Mouse (Mus musculus) stomach, embryonic 15.5 days (tissue): ENCODE results near the gene 1700023F06Rik. TPM values are rescaled to one million over a fixed set of nuclear protein-coding genes. Genes with fewer than 3 reads are reported as not detected.
"Not testable (repeated sequence)": the region's sequence is repeated elsewhere in the genome, so short reads cannot be mapped to it uniquely, and the experiment has no call there.

Source experiments
- ATAC-seq: fragments of 200-750 bp; cut with Nextera tagmentation; 2 replicates; pipeline ENCODE4 v1.8.0; 2017; ENCODE audit warnings: low read depth, moderate number of reproducible peaks, moderate TSS enrichment; ENCODE audit not compliant: insufficient read depth, low FRiP score
- H3K27ac ChIP-seq: fragments of 300-500 bp; sonication (generic); 2 replicates; pipeline ENCODE4 v1.5.1; 2015; ENCODE audit warnings: mild to moderate bottlenecking, inconsistent platforms
- H3K27me3 ChIP-seq: fragments of 300-500 bp; sonication (generic); replicated peaks from 2 replicates; pipeline ENCODE4 v1.6.1; 2015; ENCODE audit warnings: inconsistent platforms
- H3K36me3 ChIP-seq: fragments of 300-500 bp; sonication (generic); 2 replicates; pipeline ENCODE4 v1.6.1; 2015; ENCODE audit warnings: inconsistent platforms
- H3K4me1 ChIP-seq: fragments of 300-500 bp; sonication (generic); 2 replicates; pipeline ENCODE4 v1.6.1; 2015; ENCODE audit warnings: inconsistent platforms
- H3K4me2 ChIP-seq: fragments of 300-500 bp; sonication (generic); 2 replicates; pipeline ENCODE4 v1.6.1; 2015; ENCODE audit warnings: mild to moderate bottlenecking, inconsistent platforms
- H3K4me3 ChIP-seq: fragments of 300-500 bp; sonication (generic); replicated peaks from 2 replicates; pipeline ENCODE4 v1.5.1; 2015; ENCODE audit warnings: inconsistent platforms
- H3K9ac ChIP-seq: fragments of 300-500 bp; sonication (generic); 2 replicates; pipeline ENCODE4 v1.6.1; 2015; ENCODE audit warnings: inconsistent platforms
- H3K9me3 ChIP-seq: fragments of 300-500 bp; sonication (generic); 2 replicates; pipeline ENCODE4 v1.6.1; 2016; ENCODE audit warnings: inconsistent platforms
- WGBS: fragments of 180-500 bp; shearing (Covaris S2); methylation state at CpG from one replicate; pipeline ENCODE4 v1.1.7; 2015; 5-methylcytosine and 5-hydroxymethylcytosine counted together
- polyA plus RNA-seq: library from polyadenylated mRNA; unstranded; fragments of >200 nt; fragmentation: Nextera tagmentation; extraction: Ambion mirVana; gene quantifications from 2 replicates; pipeline ENCODE4 v1.2.1, GENCODE M21; 2015

1700023F06Rik gene
- polyA plus RNA-seq, 1 experiment from 2014 or later, result 1.0 TPM

DNA sequence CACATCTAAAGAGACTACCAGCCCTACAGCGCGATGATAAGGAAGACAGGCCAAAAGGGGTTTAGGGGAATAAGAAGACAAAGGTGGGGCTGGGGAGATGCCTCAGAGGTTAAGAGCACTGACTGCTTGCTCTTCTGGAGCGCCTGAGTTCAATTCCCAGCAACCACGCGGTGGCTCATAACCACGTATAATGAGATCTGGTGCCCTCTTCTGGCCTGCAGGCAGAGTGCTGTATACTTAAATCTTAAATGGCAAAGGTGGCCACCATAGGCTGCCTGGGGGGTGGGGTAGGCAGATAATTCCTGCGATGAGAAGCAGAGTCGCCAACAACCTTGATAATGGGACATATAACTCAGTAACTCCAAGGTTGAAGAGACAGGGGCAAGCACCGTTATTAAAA is 29.4 kb upstream of the 1700023F06Rik start:
- Histone ChIP-seq H3K4me1 (0 out of 2 replicates have a peak, but pooled peaks cover 4% of the 10 kb centered on the region), H3K27me3 (no peaks in the 10 kb centered on the region), H3K36me3 (peaks cover 30% of the 10 kb centered on the region), H3K4me2 (no peak overlapping the region), H3K9me3 (no peaks in the 10 kb centered on the region), H3K4me3 (no peak overlapping the region), H3K27ac (no peak overlapping the region), H3K9ac (no peak overlapping the region)
- WGBS, result 68% methylated on average over 9 of the region's 9 CpGs
- no peak for ATAC-seq

- H3K4me3 ChIP-seq, result no peak overlapping the region
- H3K4me1 ChIP-seq, result 0 out of 2 replicates have a peak, but pooled peaks cover 4% of the 10 kb centered on the region
- H3K9ac ChIP-seq, result no peak overlapping the region
- H3K27me3 ChIP-seq, result no peaks in the 10 kb centered on the region
- no peak overlapping the region for H3K4me2 ChIP-seq
- no peaks in the 10 kb centered on the region for H3K9me3 ChIP-seq
- WGBS, result 67% methylated on average over 10 of the region's 10 CpGs
- H3K36me3 ChIP-seq, result peaks cover 30% of the 10 kb centered on the region
- no peak overlapping the region for H3K27ac ChIP-seq
- ATAC-seq, result no peak
Measured at GRCm38 (mm10) chr11:103236903-103237302, 28.5 kb upstream of the 1700023F06Rik start.

DNA sequence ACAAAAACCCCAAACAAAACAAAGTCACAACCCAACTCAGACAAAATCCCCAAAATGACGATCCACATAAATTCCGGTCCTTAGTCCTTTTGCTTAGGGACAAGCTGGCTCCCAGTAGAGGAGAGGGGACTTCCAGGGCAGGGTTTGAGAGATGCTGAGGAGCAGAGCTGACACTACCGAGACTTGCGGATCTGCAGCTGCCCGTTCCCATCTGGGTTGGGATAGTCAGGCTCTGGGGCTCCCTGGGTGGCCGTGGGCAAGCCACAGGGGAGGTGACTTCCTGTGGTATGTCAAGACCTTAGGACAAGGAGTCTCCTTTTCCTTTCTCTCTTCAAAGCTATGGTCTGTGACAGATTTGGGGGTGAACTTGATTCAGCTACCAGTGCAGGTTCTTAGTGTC is 28.1 kb upstream of the 1700023F06Rik start:
- Histone ChIP-seq H3K36me3 (peaks cover 32% of the 10 kb centered on the region), H3K4me3 (no peak overlapping the region), H3K4me1 (0 out of 2 replicates have a peak, but pooled peaks cover 4% of the 10 kb centered on the region), H3K27me3 (no peaks in the 10 kb centered on the region), H3K27ac (no peak overlapping the region), H3K4me2 (no peak overlapping the region), H3K9ac (no peak overlapping the region), H3K9me3 (no peaks in the 10 kb centered on the region)
- ATAC-seq, result no peak
- 69% methylated on average over 6 of the region's 6 CpGs for WGBS

GRCm38 (mm10) chr11:103235702-103236101 is 27.3 kb upstream of the 1700023F06Rik start:
- no peak overlapping the region for H3K4me2 ChIP-seq
- H3K9ac ChIP-seq, result no peak overlapping the region
- WGBS, result 56% methylated on average over 11 of the region's 11 CpGs
- H3K4me1 ChIP-seq, result no peaks in the 10 kb centered on the region
- no peak for ATAC-seq
- no peak overlapping the region for H3K27ac ChIP-seq
- H3K36me3 ChIP-seq, result peaks cover 37% of the 10 kb centered on the region
- H3K4me3 ChIP-seq, result no peak overlapping the region
- no peaks in the 10 kb centered on the region for H3K9me3 ChIP-seq
- H3K27me3 ChIP-seq, result no peaks in the 10 kb centered on the region

- peaks cover 42% of the 10 kb centered on the region for H3K36me3 ChIP-seq
- no peak overlapping the region for H3K4me2 ChIP-seq
- no peaks in the 10 kb centered on the region for H3K9me3 ChIP-seq
- no peak overlapping the region for H3K9ac ChIP-seq
- 44% methylated on average over 1 of the region's 1 CpGs for WGBS
- H3K4me1 ChIP-seq, result no peaks in the 10 kb centered on the region
- no peak overlapping the region for H3K4me3 ChIP-seq
- no peaks in the 10 kb centered on the region for H3K27me3 ChIP-seq
- no peak for ATAC-seq
- H3K27ac ChIP-seq, result no peak overlapping the region
Measured at GRCm38 (mm10) chr11:103234447-103234846, 26.1 kb upstream of the 1700023F06Rik start.

GRCm38 (mm10) chr11:103232966-103233365 is 24.6 kb upstream of the 1700023F06Rik start:
- H3K4me2 ChIP-seq, result no peak overlapping the region
- H3K27ac ChIP-seq, result no peak overlapping the region
- no peak overlapping the region for H3K4me3 ChIP-seq
- no peaks in the 10 kb centered on the region for H3K9me3 ChIP-seq
- no peaks in the 10 kb centered on the region for H3K4me1 ChIP-seq
- H3K9ac ChIP-seq, result no peak overlapping the region
- 36% methylated on average over 7 of the region's 7 CpGs for WGBS
- H3K27me3 ChIP-seq, result no peaks in the 10 kb centered on the region
- no peak for ATAC-seq
- peaks cover 30% of the 10 kb centered on the region for H3K36me3 ChIP-seq

- peaks cover 24% of the 10 kb centered on the region for H3K36me3 ChIP-seq
- H3K9ac ChIP-seq, result no peak overlapping the region
- H3K4me1 ChIP-seq, result no peaks in the 10 kb centered on the region
- ATAC-seq, result no peak
- no peak overlapping the region for H3K27ac ChIP-seq
- 94% methylated on average over 7 of the region's 7 CpGs for WGBS
- no peaks in the 10 kb centered on the region for H3K27me3 ChIP-seq
- H3K4me3 ChIP-seq, result no peak overlapping the region
- no peaks in the 10 kb centered on the region for H3K9me3 ChIP-seq
- no peak overlapping the region for H3K4me2 ChIP-seq
Measured at GRCm38 (mm10) chr11:103231367-103231766, 23.0 kb upstream of the 1700023F06Rik start.

DNA sequence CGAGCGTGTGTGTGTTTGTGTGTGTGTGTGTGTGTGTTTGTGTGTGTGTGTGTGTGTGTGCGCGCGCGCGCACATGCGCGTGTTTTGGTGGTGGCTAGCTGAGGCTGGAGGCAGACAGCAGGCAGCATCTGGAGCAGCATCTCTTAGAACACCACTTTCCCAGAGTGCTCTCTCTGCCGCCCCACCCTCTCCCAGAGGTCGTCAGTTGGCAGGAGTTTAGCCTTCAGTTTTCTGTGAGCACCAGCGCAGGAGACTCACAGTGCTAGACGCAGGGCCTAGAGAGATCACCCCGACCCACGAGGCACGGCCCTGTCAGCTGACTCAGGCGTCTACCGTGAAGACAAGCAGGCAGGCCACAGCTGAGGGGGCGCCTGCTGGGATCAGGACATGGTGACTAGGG is 22.3 kb upstream of the 1700023F06Rik start:
- Histone ChIP-seq H3K9ac (no peak overlapping the region), H3K9me3 (no peaks in the 10 kb centered on the region), H3K4me2 (no peak overlapping the region), H3K27ac (no peak overlapping the region), H3K27me3 (no peaks in the 10 kb centered on the region), H3K4me1 (no peaks in the 10 kb centered on the region), H3K4me3 (no peak overlapping the region), H3K36me3 (peaks cover 24% of the 10 kb centered on the region)
- 87% methylated on average over 19 of the region's 19 CpGs for WGBS
- ATAC-seq, result no peak

DNA sequence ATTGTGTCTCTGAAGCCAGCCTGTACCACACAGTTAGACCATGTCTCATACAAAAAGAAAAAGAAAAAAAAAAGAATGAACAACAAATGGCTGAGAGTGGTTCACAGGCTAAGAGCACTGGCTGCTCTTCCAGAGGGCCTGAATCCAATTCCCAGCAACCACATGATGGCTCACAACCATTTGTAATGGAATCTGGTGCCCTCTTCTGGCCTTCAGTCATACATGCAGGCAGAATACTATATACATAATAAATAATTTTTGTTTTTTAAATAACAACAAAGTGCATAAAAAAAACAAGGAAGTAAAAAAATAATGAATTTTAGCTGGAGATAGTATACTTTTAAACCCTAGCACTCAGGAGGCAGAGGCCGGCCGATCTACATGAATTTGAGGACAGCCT is 21.2 kb upstream of the 1700023F06Rik start:
- Histone ChIP-seq H3K9me3 (no peaks in the 10 kb centered on the region), H3K9ac (no peak overlapping the region), H3K27me3 (no peaks in the 10 kb centered on the region), H3K4me3 (no peak overlapping the region), H3K27ac (no peak overlapping the region), H3K36me3 (peaks cover 32% of the 10 kb centered on the region), H3K4me2 (no peak overlapping the region), H3K4me1 (peaks cover 2% of the 10 kb centered on the region; the same call in 1 of the 2 replicates)
- no peak for ATAC-seq
- WGBS, result 98% methylated on average over 2 of the region's 2 CpGs

- H3K36me3 ChIP-seq, result peaks cover 23% of the 10 kb centered on the region
- ATAC-seq, result no peak
- H3K9ac ChIP-seq, result no peak overlapping the region
- peaks cover 2% of the 10 kb centered on the region; the same call in 1 of the 2 replicates for H3K4me1 ChIP-seq
- H3K4me3 ChIP-seq, result no peak overlapping the region
- WGBS, result 74% methylated on average over 18 of the region's 18 CpGs
- H3K27me3 ChIP-seq, result no peaks in the 10 kb centered on the region
- no peak overlapping the region for H3K4me2 ChIP-seq
- peak overlapping the region; percentile 6; the same call in 1 of the 2 replicates for H3K27ac ChIP-seq
- H3K9me3 ChIP-seq, result no peaks in the 10 kb centered on the region
Measured at GRCm38 (mm10) chr11:103223951-103224456, 15.6 kb upstream of the 1700023F06Rik start.

DNA sequence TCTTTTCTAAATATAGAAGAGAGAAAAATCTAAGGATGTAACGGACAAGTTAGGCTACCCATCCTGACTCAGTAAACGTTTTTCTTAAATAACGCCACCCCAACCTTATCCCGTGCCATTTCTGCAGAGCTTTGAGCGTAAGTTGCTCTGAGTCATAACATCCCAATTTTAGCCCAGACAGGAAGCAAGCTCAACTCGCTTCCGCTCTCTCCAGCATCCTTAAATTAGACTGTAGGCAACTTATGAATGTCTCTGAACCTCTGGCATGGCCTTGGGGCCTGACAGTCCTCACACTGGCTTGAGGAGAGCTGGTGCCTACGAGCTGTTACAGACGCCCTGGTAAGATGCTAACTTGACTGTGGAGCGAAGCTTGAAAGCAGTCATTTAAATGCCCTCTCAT is 15.1 kb upstream of the 1700023F06Rik start:
- 85% methylated on average over 10 of the region's 10 CpGs for WGBS
- Histone ChIP-seq H3K9ac (no peak overlapping the region), H3K4me1 (peaks cover 4% of the 10 kb centered on the region), H3K4me2 (no peak overlapping the region), H3K9me3 (no peaks in the 10 kb centered on the region), H3K27ac (peak overlapping the region; percentile 6; the same call in 1 of the 2 replicates), H3K4me3 (no peak overlapping the region), H3K27me3 (no peaks in the 10 kb centered on the region), H3K36me3 (peaks cover 23% of the 10 kb centered on the region)
- ATAC-seq, result no peak

- H3K4me2 ChIP-seq, H3K4me3 ChIP-seq, H3K27me3 ChIP-seq, H3K27ac ChIP-seq, ATAC-seq, H3K4me1 ChIP-seq, H3K9me3 ChIP-seq, H3K9ac ChIP-seq: not testable (repeated sequence)
- WGBS, result 88% methylated on average over 4 of the region's 4 CpGs
- H3K36me3 ChIP-seq, result peaks cover 23% of the 10 kb centered on the region
Measured at GRCm38 (mm10) chr11:103222718-103223117, 14.4 kb upstream of the 1700023F06Rik start.

GRCm38 (mm10) chr11:103221437-103221836 is 13.1 kb upstream of the 1700023F06Rik start:
- peaks cover 9% of the 10 kb centered on the region for H3K4me1 ChIP-seq
- no peak for ATAC-seq
- WGBS, result 71% methylated on average over 6 of the region's 6 CpGs
- peaks cover 20% of the 10 kb centered on the region for H3K36me3 ChIP-seq
- H3K27ac ChIP-seq, result no peak overlapping the region
- no peak overlapping the region for H3K9ac ChIP-seq
- H3K4me2 ChIP-seq, result no peak overlapping the region
- no peaks in the 10 kb centered on the region for H3K9me3 ChIP-seq
- no peaks in the 10 kb centered on the region for H3K27me3 ChIP-seq
- H3K4me3 ChIP-seq, result no peak overlapping the region
